Mouse (Mus musculus) gastrocnemius, postnatal 4 days (tissue): Measurements from ENCODE around the gene Ndufv1. TPM values are rescaled to one million over a fixed set of nuclear protein-coding genes. Genes with fewer than 3 reads are reported as not detected.
"Not testable (repeated sequence)": the region's sequence is repeated elsewhere in the genome, so short reads cannot be mapped to it uniquely, and the experiment has no call there.

Source experiments
- DNase-seq, 2 experiments: peaks; one replicate each; pipeline ENCODE4 v3.0.0; 2021 to 2022; ENCODE audit warnings: low spot score in 2 of 2, mixed read lengths in 2 of 2
- long read RNA-seq, 2 experiments: library from polyadenylated mRNA; stranded (forward); transcript quantifications; one replicate each; pipeline ENCODE4 v2.0.0; 2021
- total RNA-seq, 2 experiments: library from RNA; stranded (reverse); gene quantifications; 2 replicates each; pipeline ENCODE4 v1.2.3; 2021

The Ndufv1 gene
- 100 to 1,000 TPM; 314 to 350 TPM for total RNA-seq
- long read RNA-seq, experiment 1, transcript Ndufv1-201 (10 exons, 1,661 nt): major isoform, 547 of 591 reads
- long read RNA-seq, experiment 1, partial matches to known transcripts: 13 of 591 reads
- long read RNA-seq, experiment 1, other reads (novel, unspliced or antisense): 31 of 591 reads
- long read RNA-seq, experiment 2, transcript Ndufv1-201 (10 exons, 1,661 nt): major isoform, 504 of 555 reads
- long read RNA-seq, experiment 2, partial matches to known transcripts: 13 of 555 reads
- long read RNA-seq, experiment 2, other reads (novel, unspliced or antisense): 36 of 555 reads

- DNase-seq: peak; percentile 83 to 92
Measured at GRCm38 (mm10) chr19:4012432-4013022, at the start of gene Ndufv1. TSS of gene Ndufv1 (minus strand) at chr19:4012806.

GRCm38 (mm10) chr19:4060899-4061465 lies 48.4 kb upstream of the Ndufv1 start:
- DNase-seq: no peak

DNA sequence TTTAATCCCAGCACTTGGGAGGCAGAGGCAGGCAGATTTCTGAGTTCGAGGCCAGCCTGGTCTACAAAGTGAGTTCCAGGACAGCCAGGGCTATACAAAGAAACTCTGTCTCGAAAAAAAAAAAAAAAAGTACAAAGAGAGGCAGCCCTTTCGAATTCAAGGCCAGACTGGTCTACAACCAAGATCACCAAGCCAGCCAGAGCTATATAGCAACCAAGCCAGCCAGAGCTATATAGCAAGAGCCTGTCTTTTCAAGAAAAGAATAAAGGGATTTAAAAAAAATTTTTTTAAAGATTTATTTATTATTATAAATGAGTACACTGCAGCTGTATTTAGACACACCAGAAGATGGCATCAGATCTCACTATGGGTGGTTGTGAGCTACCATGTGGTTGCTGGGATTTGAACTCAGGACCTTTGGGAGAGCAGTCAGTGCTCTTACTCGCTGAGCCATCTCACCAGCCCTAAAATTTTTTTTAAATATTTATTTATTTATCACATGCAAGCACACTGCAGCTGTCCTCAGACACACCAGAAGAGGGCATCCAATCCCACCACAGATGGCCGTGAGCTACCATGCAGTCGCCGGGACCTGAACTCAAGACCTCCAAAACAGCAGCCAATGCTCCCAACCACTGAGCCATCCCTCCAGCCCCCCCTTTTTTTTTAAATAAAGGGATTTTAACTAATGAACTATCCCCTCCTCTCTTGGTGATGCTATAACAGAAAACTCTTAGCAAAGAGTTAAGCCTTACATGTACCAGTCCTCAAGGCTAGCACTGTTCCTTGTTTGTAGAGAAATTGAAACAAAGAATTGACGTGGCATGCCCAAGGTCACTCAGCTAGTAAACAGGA lies 47.7 kb upstream of the Ndufv1 start:
- not testable (repeated sequence) for DNase-seq

- no peak for DNase-seq
Measured at GRCm38 (mm10) chr19:4059069-4059740, 46.6 kb upstream of the Ndufv1 start, which contains the start of gene Gstp3. TSS of gene Gstp3 (minus strand) at chr19:4059569.

DNA sequence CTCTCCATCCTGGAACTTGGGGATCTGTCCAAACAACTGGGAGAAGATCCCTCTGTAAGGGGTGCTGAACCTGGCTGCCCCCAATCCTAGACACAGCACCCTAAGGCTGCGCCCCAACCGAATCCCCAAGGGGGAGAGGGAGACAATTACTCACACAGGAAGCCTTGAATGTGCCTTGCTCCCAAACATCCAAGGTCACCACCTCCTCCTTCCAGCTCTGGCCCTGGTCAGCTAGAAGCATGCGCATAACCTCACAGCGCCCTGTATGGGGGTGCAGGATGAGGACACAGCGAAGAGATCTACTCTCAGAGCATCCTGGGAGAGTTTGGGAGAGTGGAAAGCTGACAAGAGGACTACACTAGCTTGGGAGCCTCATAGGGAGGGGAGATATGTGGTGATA lies 46.0 kb upstream of the Ndufv1 start:
- DNase-seq: no peak

GRCm38 (mm10) chr19:4057962-4058361 lies 45.4 kb upstream of the Ndufv1 start:
- DNase-seq: no peak

DNA sequence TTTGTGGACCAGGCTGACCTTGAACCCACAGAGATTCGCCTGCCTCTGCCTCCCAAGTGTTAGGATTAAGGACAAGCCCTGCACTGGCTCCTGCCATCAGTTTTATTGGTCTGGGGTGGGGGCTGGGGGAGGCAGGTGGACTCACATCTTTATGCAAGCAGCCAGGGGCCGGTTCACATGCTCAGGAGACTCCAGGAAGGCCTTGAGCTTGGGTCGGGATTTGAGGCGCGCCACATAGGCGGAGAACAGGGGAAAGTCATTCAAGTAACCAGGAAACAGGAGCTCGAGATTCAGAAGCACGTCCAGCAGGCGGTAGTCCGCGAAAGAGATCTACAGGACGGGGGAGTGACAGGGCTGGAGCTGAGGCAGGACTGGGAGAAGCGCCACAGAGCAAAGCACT lies 44.8 kb upstream of the Ndufv1 start:
- no peak for DNase-seq

GRCm38 (mm10) chr19:4056727-4057126 lies 44.1 kb upstream of the Ndufv1 start:
- no peak for DNase-seq

DNA sequence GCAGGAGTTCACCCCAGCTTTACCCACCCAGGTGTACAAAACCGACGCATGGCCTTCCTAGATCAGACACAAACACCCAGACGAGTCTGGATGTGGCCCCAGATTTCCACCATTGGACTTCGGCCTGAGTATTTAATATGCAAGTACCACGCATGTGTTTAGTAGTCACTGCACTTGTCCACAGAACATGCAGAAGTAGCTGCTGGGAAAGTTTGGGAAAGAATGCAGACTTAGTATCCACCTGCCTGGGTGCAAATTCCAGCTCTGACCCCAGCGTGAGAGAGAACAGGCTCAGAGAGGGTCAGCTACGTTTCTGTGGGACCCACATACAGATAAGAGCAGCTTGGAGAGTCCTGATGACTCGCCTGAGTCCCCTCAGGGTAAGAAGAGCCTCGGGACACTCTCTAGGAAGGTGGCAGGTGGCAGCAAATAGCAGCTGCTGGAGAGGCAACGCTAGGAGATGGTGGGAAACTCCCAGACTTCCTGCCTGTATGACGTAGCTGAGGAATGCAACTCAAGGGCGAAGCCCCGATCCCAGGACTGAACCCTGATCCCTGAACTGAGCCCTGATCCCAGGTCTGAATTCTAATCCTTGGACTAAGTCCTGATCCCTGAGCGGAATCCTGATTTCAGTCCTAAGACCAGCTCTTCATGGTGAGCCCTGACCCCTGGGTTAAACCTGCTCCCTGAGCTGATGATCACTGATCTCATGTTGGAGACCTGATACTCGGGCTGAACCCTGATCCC lies 43.5 kb upstream of the Ndufv1 start:
- DNase-seq: no peak

DNA sequence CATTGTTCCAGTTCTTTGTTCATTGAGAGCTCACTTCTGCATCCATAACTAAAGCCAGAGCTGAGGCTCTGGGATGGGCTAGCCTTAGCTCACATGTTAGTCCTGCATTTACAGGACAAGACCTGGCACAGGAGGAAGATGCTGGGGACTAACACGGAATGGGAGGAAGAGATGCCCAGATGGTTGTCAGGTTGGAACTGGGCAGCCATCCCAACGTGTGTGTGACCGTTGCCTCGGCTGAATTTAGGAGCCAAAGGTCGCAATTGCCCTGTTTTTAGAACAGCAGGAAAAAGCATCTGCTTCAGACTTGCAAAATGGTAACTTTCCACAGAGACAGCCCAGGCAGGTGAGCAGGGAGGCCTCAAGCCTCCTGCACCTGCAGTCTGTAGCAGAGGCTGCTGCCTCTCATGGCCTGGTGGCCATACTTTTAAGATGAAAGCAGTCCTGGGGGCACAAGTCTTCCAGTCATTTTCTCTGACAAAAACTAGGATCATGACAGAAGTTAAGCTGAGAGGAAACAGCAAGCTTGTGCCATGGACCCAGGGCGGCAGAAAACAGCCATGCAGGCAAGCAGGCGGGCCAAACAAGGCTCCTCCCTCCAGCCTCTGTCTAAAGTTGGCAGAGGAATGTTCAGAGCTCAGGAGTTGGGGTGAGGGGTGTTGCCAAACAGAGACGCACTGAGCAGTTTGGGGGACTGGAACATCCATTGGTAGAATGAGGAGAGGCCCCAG lies 42.8 kb upstream of the Ndufv1 start:
- DNase-seq: no peak

DNA sequence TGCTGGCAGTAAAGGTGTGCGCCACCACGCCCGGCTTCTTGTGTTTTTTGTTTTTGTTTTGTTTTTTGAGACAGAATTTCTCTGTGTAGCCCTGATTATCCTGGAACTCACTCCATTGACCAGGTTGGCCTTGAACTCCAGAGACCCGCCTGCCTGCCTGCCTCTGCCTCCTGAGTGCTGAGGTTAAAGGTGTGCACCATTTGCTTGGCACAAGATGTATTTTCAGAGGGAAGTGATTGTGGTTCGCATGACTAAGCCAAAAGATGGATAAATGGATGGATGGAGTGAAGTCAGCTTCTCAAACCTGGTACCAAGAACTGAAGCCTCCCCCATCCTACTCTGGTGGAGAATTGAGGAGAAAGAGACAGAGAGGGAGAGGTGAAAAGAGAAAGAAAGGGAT lies 42.0 kb upstream of the Ndufv1 start:
- no peak for DNase-seq

DNA sequence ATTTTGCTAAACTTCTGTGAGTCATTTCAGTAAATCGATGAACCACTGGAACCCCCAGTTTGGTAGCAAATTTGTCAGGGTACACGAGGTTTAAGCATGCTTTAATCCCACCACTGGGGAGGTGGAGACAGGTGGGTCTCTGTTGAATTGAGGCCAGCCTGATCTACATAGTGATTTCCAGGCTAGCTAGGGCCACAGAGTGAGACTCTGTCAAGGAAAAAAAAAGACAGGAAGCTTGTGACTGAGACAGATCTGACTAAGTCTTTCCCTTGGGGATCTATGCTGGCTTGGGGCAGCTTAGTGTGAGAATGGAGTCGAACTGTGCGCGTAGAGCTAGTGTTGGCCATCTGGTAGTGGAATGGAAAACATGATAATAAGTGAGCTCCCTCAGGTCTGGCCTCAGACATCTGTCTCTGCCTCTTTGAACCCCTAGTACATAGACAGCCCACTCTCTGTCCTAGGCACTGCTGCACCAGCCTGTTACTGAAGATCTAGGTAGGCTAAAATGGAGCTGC lies 40.0 kb upstream of the Ndufv1 start:
- DNase-seq: no peak

GRCm38 (mm10) chr19:4051741-4052515 lies 39.3 kb upstream of the Ndufv1 start:
- DNase-seq: peak; percentile 70 to 80

GRCm38 (mm10) chr19:4051016-4051415 lies 38.4 kb upstream of the Ndufv1 start:
- DNase-seq: no peak

GRCm38 (mm10) chr19:4049069-4049468 lies 36.5 kb upstream of the Ndufv1 start:
- not testable (repeated sequence) for DNase-seq

DNA sequence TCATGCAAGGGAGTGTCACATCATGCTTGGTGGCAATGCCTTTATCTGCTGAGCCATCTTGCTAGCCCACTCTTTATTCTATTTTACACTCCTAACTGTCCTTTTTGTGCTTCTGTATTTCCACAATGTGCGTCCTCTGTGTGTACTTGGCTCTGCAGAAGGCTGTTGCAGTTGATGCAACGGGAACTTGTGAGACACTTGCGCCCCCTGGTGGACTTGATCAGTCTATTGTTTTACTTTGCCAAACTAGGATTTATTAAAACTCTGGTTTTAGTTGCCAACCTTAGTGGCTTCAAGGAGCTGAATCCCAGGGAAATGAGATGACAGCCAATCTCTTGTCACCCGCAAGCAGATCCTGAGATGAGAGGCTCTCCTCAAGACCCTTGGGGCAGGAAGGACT lies 35.3 kb upstream of the Ndufv1 start:
- peak; percentile 77 to 87 for DNase-seq

DNA sequence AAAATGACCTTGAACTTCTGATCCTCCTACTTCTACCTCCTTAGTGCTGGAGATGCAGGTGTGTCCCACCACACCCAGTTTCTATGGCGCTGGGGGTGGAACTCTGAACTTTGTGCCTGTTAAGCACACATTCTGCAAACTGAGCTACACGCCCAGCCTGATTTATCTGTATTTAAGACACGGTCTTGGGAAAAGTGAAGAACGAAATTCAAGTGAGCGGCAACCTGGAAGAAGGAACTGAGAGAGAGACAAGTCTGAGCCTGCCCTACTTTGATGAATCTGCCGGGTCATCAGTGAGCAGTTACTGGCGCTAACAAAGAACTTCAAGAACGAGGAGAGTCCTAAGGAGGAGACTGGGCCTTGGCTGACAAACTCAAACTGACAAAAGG lies 34.3 kb upstream of the Ndufv1 start:
- DNase-seq: no peak
